In the genomic region with DNA sequence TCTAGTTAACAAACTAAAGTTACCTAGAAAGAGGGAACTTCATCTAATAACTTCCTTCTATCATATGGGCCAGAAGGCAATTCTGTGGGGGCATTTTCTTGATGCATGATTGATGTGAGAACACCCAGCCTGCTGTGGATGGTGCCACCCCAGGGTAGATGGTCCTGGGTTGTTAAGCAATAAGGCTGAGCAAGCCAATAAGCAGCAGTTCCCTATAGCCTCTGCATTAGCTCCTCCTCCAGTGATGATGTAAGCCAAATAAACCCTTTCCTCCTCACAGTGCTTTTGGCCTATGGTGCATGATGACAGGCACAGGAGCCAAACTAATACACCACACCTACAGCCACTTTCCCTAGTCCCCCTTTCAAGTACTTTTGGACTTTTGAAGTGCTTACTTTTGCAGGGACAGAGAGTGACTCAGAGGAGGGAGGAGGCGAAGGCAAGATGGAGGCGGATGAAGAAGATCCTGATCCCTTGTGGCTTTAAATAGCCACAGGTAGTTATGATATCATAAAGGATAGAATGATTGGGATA, we compare ENCODE assay signal across 24 mouse cellular contexts.
"Had no signal": no experiment of that assay in that cellular context is flagged by ENCODE, and none has a peak within 500 bp of the region (broad histone marks: within the 10 kb centered on the region; RNA-seq: fewer than 3 reads in every experiment).

No protein-coding gene starts in this region.

- H3K9ac ChIP-seq: intestine, embryonic 15.5 days; kidney, embryonic 15.5 days; limb, embryonic 12.5 days; limb, embryonic 15.5 days; liver, embryonic 14.5 days; liver, postnatal 0 days; neural tube, embryonic 12.5 days; neural tube, embryonic 15.5 days; stomach, embryonic 15.5 days had no signal

- H3K4me1 ChIP-seq: intestine, embryonic 15.5 days; kidney, embryonic 15.5 days; limb, embryonic 12.5 days; limb, embryonic 15.5 days; neural tube, embryonic 12.5 days; neural tube, embryonic 15.5 days; stomach, embryonic 15.5 days had no signal

- DNase-seq: kidney, adult 11 months; kidney, adult 8-10 months; kidney, postnatal 10 days; kidney, postnatal 36 days; layer of hippocampus, postnatal 36 days; left cerebral cortex, postnatal 4 days; liver, postnatal 0 days; midbrain, embryonic 14.5 days; right cerebral cortex, adult 18-20 months; right cerebral cortex, postnatal 14 days; spleen, adult 18-20 months; thymus, postnatal 36 days had no signal

- H3K36me3 ChIP-seq: intestine, embryonic 15.5 days; kidney, embryonic 15.5 days; limb, embryonic 12.5 days; limb, embryonic 15.5 days; neural tube, embryonic 12.5 days; neural tube, embryonic 15.5 days; stomach, embryonic 15.5 days had no signal

- H3K27me3 ChIP-seq: intestine, embryonic 15.5 days; kidney, embryonic 15.5 days; limb, embryonic 12.5 days; limb, embryonic 15.5 days; neural tube, embryonic 12.5 days; neural tube, embryonic 15.5 days; stomach, embryonic 15.5 days had no signal

- H3K9me3 ChIP-seq: intestine, embryonic 15.5 days; kidney, embryonic 15.5 days; limb, embryonic 12.5 days; limb, embryonic 15.5 days; neural tube, embryonic 12.5 days; neural tube, embryonic 15.5 days; stomach, embryonic 15.5 days had no signal

- H3K27ac ChIP-seq: intestine, embryonic 15.5 days; kidney, embryonic 15.5 days; left cerebral cortex, adult 2 months; limb, embryonic 12.5 days; limb, embryonic 15.5 days; liver, embryonic 14.5 days; macrophage; neural tube, embryonic 12.5 days; neural tube, embryonic 15.5 days; stomach, embryonic 15.5 days had no signal

- H3K4me2 ChIP-seq: intestine, embryonic 15.5 days; kidney, embryonic 15.5 days; limb, embryonic 12.5 days; limb, embryonic 15.5 days; liver, embryonic 11.5 days; midbrain, embryonic 11.5 days; neural tube, embryonic 12.5 days; neural tube, embryonic 15.5 days; stomach, embryonic 15.5 days had no signal

- H3K4me3 ChIP-seq: intestine, embryonic 15.5 days; kidney, embryonic 15.5 days; left cerebral cortex, adult 2 months; limb, embryonic 12.5 days; limb, embryonic 15.5 days; neural tube, embryonic 12.5 days; neural tube, embryonic 15.5 days; stomach, embryonic 15.5 days had no signal

- ATAC-seq: intestine, embryonic 15.5 days; liver, postnatal 0 days had no signal
